Mouse (Mus musculus) forebrain, postnatal 0 days (tissue): Measurements from ENCODE around the gene Ms4a4d. TPM values are rescaled to one million over a fixed set of nuclear protein-coding genes. Genes with fewer than 3 reads are reported as not detected.
A peak's percentile ranks its signal among the peaks of the same experiment; 100 is the strongest.

ENCODE experiments used
- ATAC-seq: fragments of 200-750 bp; cut with Nextera tagmentation; 2 replicates; pipeline ENCODE4 v1.8.0; 2017; ENCODE audit warnings: mild to moderate bottlenecking, moderate library complexity
- DNase-seq: peaks from one replicate; pipeline ENCODE4 v3.0.0-alpha.2; 2015
- H3K27ac ChIP-seq: fragments of 300-500 bp; sonication (generic); 2 replicates; pipeline ENCODE4 v1.5.1; 2014; ENCODE audit warnings: low read depth, mild to moderate bottlenecking, antibody characterized with exemption, low read length, moderate library complexity, mixed read lengths
- H3K27me3 ChIP-seq: fragments of 300-500 bp; sonication (generic); 2 replicates; pipeline ENCODE4 v1.6.1; 2014; ENCODE audit warnings: mild to moderate bottlenecking, low read length, mixed read lengths; ENCODE audit not compliant: insufficient read depth
- H3K36me3 ChIP-seq: fragments of 300-500 bp; sonication (generic); 2 replicates; pipeline ENCODE4 v1.6.1; 2014; ENCODE audit warnings: mild to moderate bottlenecking, moderate library complexity; ENCODE audit not compliant: insufficient read depth
- H3K4me1 ChIP-seq: fragments of 300-500 bp; sonication (generic); 2 replicates; pipeline ENCODE4 v1.6.1; 2014; ENCODE audit warnings: antibody characterized with exemption; ENCODE audit not compliant: insufficient read depth
- H3K4me2 ChIP-seq: fragments of 300-500 bp; sonication (generic); 2 replicates; pipeline ENCODE4 v1.6.1; 2014; ENCODE audit warnings: low read depth, mild to moderate bottlenecking, moderate library complexity
- H3K4me3 ChIP-seq: fragments of 300-500 bp; sonication (generic); 2 replicates; pipeline ENCODE4 v1.5.1; 2014; ENCODE audit warnings: low read depth, low read length, mixed read lengths
- H3K9ac ChIP-seq: fragments of 300-500 bp; sonication (generic); 2 replicates; pipeline ENCODE4 v1.6.1; 2014; ENCODE audit warnings: mild to moderate bottlenecking
- H3K9me3 ChIP-seq: fragments of 300-500 bp; sonication (generic); 2 replicates; pipeline ENCODE4 v1.6.1; 2016; ENCODE audit warnings: low read length
- CTCF ChIP-seq: sonication (generic); IDR thresholded peaks from 2 replicates; pipeline ENCODE4 v1.5.1; 2016; ENCODE audit warnings: antibody characterized with exemption, control low read depth, low read depth
- WGBS: fragments of 180-500 bp; shearing (Covaris S2); extraction: QIAGEN DNeasy Blood & Tissue Kit; methylation state at CpG from one replicate; pipeline ENCODE4 v1.1.7; 2014; 5-methylcytosine and 5-hydroxymethylcytosine counted together
- polyA plus RNA-seq: library from polyadenylated mRNA; unstranded; fragments of >200 nt; fragmentation: Nextera tagmentation; extraction: Ambion mirVana; gene quantifications from 2 replicates; pipeline ENCODE4 v1.2.1, GENCODE M21; 2015
- total RNA-seq: library from RNA; depleted of rRNA; stranded (reverse); fragments of >200 nt; gene quantifications from 2 replicates; pipeline ENCODE4 v1.2.3, GENCODE M21; 2014; rRNA removed

Ms4a4d gene
- total and polyA plus RNA-seq, 2 experiments from 2014 or later, result not detected

DNA sequence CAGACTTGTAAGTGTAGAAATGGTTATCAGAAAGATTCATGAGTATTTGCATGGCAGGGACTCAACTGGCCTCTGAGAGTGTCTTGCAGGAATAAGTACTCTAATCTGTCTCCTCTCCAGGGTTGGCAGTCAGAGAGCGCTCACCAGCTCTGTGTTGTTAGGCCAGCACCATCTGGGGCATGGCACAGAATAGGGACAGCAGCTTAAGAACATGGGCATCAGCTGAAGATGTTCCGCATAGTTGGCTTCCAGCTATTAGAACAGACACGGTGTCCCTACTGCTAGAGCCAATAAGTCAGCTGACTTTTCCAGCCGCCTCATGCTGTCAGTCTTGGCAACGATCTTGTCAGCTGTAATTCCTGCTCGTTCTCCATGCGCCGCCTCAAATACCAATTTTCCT lies 38.4 kb downstream of the Ms4a4d start:
- DNase-seq (peak; percentile 20), ATAC-seq (peak; percentile 71)
- no peak for TF ChIP-seq CTCF
- Histone ChIP-seq H3K36me3 (no peaks in the 10 kb centered on the region), H3K9me3 (no peaks in the 10 kb centered on the region), H3K4me1 (no peaks in the 10 kb centered on the region), H3K4me3 (no peak overlapping the region), H3K27ac (no peak overlapping the region), H3K27me3 (no peaks in the 10 kb centered on the region), H3K9ac (no peak overlapping the region), H3K4me2 (no peak overlapping the region)
- WGBS, result 73% methylated on average over 8 of the region's 8 CpGs

DNA sequence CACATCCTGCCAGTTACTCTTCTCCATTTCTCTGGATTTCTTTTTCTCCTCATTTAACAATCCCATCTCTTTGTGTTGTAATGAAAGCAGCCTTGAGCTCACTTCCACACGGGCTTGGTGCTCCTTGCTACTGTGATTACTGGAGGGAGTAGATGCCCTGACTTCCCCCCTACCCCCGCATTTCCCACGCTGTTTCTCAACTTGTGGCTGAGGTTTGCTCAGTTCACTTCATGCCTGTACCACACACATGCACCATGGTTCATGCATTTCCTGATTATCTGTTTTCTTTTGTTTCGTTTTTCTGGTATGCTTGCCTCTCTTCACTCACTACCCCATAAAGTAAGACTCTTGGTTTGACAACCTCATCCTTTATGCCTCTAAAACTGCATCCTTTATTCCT lies 52.6 kb downstream of the Ms4a4d start:
- H3K4me1 ChIP-seq, result no peaks in the 10 kb centered on the region
- DNase-seq (no peak), ATAC-seq (no peak)
- H3K4me2 ChIP-seq, result no peak overlapping the region
- no peak overlapping the region for H3K27ac ChIP-seq
- no peaks in the 10 kb centered on the region for H3K36me3 ChIP-seq
- no peaks in the 10 kb centered on the region for H3K27me3 ChIP-seq
- no peaks in the 10 kb centered on the region for H3K9me3 ChIP-seq
- WGBS, result 74% methylated on average over 4 of the region's 4 CpGs
- no peak overlapping the region for H3K9ac ChIP-seq
- H3K4me3 ChIP-seq, result no peak overlapping the region
- no peak for TF ChIP-seq CTCF

DNA sequence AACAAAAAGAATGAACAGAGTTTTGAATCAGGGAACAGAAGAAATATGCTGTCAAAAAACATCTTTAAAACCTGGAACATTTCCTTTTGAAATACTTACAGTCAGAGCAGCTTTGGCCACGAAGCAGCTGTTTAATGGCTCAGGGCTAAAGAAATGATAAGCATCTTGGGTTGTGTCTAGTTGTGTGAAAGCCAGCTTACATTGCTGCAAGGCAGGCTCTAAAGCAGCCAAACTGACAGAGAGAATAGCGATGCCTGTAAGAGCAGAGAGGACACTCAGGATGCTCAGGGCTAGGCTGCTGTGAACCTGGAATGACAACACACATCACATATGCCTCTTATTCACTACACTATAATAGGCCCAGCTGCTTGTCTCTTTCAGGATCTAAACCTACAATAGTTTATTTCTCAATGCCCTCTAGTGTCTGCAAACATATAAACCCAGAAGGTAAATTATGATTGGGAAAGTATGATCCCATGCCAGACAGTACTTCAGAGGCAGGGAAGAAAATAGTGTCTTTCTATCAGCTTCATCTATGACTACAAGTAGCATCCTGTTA lies 53.4 kb downstream of the Ms4a4d start:
- H3K4me1 ChIP-seq, result no peaks in the 10 kb centered on the region
- H3K4me2 ChIP-seq, result no peak overlapping the region
- DNase-seq (no peak), ATAC-seq (no peak)
- H3K4me3 ChIP-seq, result no peak overlapping the region
- H3K27ac ChIP-seq, result no peak overlapping the region
- 70% methylated on average over 2 of the region's 2 CpGs for WGBS
- H3K9me3 ChIP-seq, result no peaks in the 10 kb centered on the region
- TF ChIP-seq CTCF, result no peak
- no peaks in the 10 kb centered on the region for H3K36me3 ChIP-seq
- no peaks in the 10 kb centered on the region for H3K27me3 ChIP-seq
- H3K9ac ChIP-seq, result no peak overlapping the region

DNA sequence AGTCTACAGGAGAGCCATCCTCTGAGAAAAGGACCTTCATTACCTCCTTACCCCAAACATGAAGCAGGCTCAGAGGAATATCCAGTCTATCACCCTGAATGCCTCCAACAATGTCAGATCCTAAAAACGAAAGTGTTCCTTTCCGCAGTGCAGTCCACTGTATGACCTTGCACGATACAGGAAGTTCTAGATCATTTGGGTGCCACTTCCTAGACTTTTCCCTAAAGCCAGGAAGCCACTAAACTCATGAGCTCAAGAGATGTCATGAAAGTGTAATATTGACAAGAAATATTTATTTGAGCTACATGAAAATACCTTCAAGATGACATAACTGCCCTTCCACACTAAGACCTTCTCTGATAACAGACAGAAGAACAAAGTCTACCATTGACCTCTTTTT lies 64.7 kb downstream of the Ms4a4d start:
- DNase-seq (no peak), ATAC-seq (no peak)
- H3K9ac ChIP-seq, result no peak overlapping the region
- H3K4me1 ChIP-seq, result no peaks in the 10 kb centered on the region
- no peaks in the 10 kb centered on the region for H3K36me3 ChIP-seq
- no peaks in the 10 kb centered on the region for H3K9me3 ChIP-seq
- no peak overlapping the region for H3K4me3 ChIP-seq
- no peak overlapping the region for H3K27ac ChIP-seq
- WGBS, result 87% methylated on average over 3 of the region's 3 CpGs
- no peak for TF ChIP-seq CTCF
- no peaks in the 10 kb centered on the region for H3K27me3 ChIP-seq
- no peak overlapping the region for H3K4me2 ChIP-seq

DNA sequence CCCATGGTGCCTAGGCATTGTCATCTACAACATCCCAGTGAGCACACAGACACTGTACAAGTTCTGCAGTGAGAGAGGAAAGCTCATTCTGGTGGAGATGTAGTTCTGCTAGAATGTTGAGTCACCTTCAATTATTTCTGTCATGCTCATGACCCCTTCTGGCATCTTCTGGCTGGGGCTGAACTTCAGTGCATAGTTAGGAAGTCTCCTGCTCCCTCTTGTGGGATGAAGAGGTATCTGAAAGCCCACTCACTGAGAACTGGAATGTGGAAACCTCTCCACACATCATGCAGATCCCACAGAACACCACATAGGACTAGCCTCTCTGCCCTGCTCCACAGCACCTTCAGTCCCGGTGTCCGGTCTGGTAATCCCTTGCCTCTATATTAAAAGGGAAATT lies 65.4 kb downstream of the Ms4a4d start:
- Histone ChIP-seq H3K4me3 (no peak overlapping the region), H3K36me3 (no peaks in the 10 kb centered on the region), H3K27ac (no peak overlapping the region), H3K4me2 (no peak overlapping the region), H3K9ac (no peak overlapping the region), H3K27me3 (no peaks in the 10 kb centered on the region), H3K9me3 (no peaks in the 10 kb centered on the region), H3K4me1 (no peaks in the 10 kb centered on the region)
- WGBS, result 92% methylated on average over 2 of the region's 2 CpGs
- TF ChIP-seq CTCF, result peak; percentile 62
- DNase-seq (peak; percentile 17), ATAC-seq (0 out of 2 replicates have a peak, but pooled peaks have one; percentile 32)

DNA sequence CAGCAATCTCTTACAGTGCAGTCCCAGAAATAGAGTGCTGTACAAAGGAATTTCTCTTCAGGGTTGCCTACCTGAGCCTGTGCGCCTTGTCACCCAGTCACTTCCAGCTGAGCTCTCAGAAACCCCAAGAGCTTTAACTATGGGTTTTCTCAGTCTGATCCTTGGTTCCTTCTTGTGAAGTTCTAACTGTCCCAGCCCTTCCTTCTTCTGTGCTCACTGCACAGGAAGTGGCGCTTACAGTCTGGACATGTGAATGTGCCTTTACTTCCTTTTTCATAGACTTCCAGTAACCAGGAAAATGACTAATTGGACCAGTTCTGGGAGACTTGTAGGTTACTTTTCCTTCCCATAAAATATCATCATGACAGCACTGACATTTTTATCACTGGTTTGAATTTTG lies 68.0 kb downstream of the Ms4a4d start, which contains the start of gene Ms4a6d:
TSS of gene Ms4a6d (minus strand) at position 247 of the 400 bp plus-strand sequence.
- no peak within 1 kb of the TSS for H3K9ac ChIP-seq
- H3K4me2 ChIP-seq, result no peak within 1 kb of the TSS
- ATAC-seq (no peak), DNase-seq (no peak)
- H3K9me3 ChIP-seq, result no peaks in the 10 kb centered on the region
- WGBS, result 93% methylated on average over 2 of the region's 2 CpGs
- H3K27ac ChIP-seq, result no peak within 1 kb of the TSS
- H3K4me1 ChIP-seq, result no peaks in the 10 kb centered on the region
- no peak within 1 kb of the TSS for H3K4me3 ChIP-seq
- H3K27me3 ChIP-seq, result no peaks in the 10 kb centered on the region
- H3K36me3 ChIP-seq, result no peaks in the 10 kb centered on the region
- TF ChIP-seq CTCF, result no peak

Other genes with a start within 250 kb of the Ms4a4d start
- gene Ms4a14, start 222.3 kb upstream of the Ms4a4d start, total RNA-seq, result not detected in 2 replicates
- 0.08 TPM in 1 of 2 replicates, not detected in the other for gene Ms4a14, start 222.3 kb upstream of the Ms4a4d start, polyA plus RNA-seq
- 0.77 and 1.1 TPM in 2 replicates for gene Ms4a7, start 200.7 kb upstream of the Ms4a4d start, total RNA-seq
- gene Ms4a7, start 200.7 kb upstream of the Ms4a4d start, polyA plus RNA-seq, result 3.3 and 4.0 TPM in 2 replicates
- 1.2 TPM in 1 of 2 replicates, not detected in the other for gene Ms4a4a, start 161.3 kb upstream of the Ms4a4d start, total RNA-seq
- gene Ms4a4a, start 161.3 kb upstream of the Ms4a4d start, polyA plus RNA-seq, result 0.58 and 2.9 TPM in 2 replicates
- not detected in 2 replicates for gene Ms4a4c, start 132.0 kb upstream of the Ms4a4d start, total RNA-seq
- gene Ms4a4c, start 132.0 kb upstream of the Ms4a4d start, polyA plus RNA-seq, result 0.16 TPM in 1 of 2 replicates, not detected in the other
- not detected in 2 replicates for gene Ms4a4b, start 93.2 kb upstream of the Ms4a4d start, total RNA-seq
- gene Ms4a4b, start 93.2 kb upstream of the Ms4a4d start, polyA plus RNA-seq, result not detected in 2 replicates
- gene Ms4a6c, start 67.4 kb upstream of the Ms4a4d start, total RNA-seq, result 2.5 and 5.9 TPM in 2 replicates
- 2.5 and 3.0 TPM in 2 replicates for gene Ms4a6c, start 67.4 kb upstream of the Ms4a4d start, polyA plus RNA-seq
- 0.15 TPM in 1 of 2 replicates, not detected in the other for gene Gm8369, start 50.9 kb upstream of the Ms4a4d start, total RNA-seq
- gene Gm8369, start 50.9 kb upstream of the Ms4a4d start, polyA plus RNA-seq, result 0.54 and 0.73 TPM in 2 replicates
- gene Ms4a6b, start 20.3 kb upstream of the Ms4a4d start, total RNA-seq, result 2.2 and 5.9 TPM in 2 replicates
- gene Ms4a6b, start 20.3 kb upstream of the Ms4a4d start, polyA plus RNA-seq, result 2.0 and 3.3 TPM in 2 replicates
- gene Ms4a6d, start 68.0 kb downstream of the Ms4a4d start, total RNA-seq, result 2.4 and 2.5 TPM in 2 replicates
- 2.8 TPM in 2 replicates for gene Ms4a6d, start 68.0 kb downstream of the Ms4a4d start, polyA plus RNA-seq
- not detected in 2 replicates for gene Ms4a2, start 86.9 kb downstream of the Ms4a4d start, total RNA-seq
- not detected in 2 replicates for gene Ms4a2, start 86.9 kb downstream of the Ms4a4d start, polyA plus RNA-seq
- gene Ms4a3, start 104.0 kb downstream of the Ms4a4d start, total RNA-seq, result 0.23 TPM in 1 of 2 replicates, not detected in the other
- not detected in 2 replicates for gene Ms4a3, start 104.0 kb downstream of the Ms4a4d start, polyA plus RNA-seq
- not detected in 2 replicates for gene Oosp2, start 123.8 kb downstream of the Ms4a4d start, total RNA-seq
- gene Oosp2, start 123.8 kb downstream of the Ms4a4d start, polyA plus RNA-seq, result 0.60 TPM in 1 of 2 replicates, not detected in the other
- not detected in 2 replicates for gene Oosp1, start 154.3 kb downstream of the Ms4a4d start, total RNA-seq
- not detected in 2 replicates for gene Oosp1, start 154.3 kb downstream of the Ms4a4d start, polyA plus RNA-seq
- not detected in 2 replicates for gene Oosp3, start 160.3 kb downstream of the Ms4a4d start, total RNA-seq
- gene Oosp3, start 160.3 kb downstream of the Ms4a4d start, polyA plus RNA-seq, result not detected in 2 replicates
- gene Gif, start 210.8 kb downstream of the Ms4a4d start, total RNA-seq, result not detected in 2 replicates
- gene Gif, start 210.8 kb downstream of the Ms4a4d start, polyA plus RNA-seq, result not detected in 2 replicates
- gene Mrpl16, start 233.6 kb downstream of the Ms4a4d start, total RNA-seq, result 27.2 and 30.8 TPM in 2 replicates
- 46.9 and 52.6 TPM in 2 replicates for gene Mrpl16, start 233.6 kb downstream of the Ms4a4d start, polyA plus RNA-seq